7 mouse cellular contexts compared by ENCODE assay signal in genomic region chr12:25027416-25027815, GRCm38 (mm10). TPM values are rescaled to one million over a fixed set of nuclear protein-coding genes. Genes with fewer than 3 reads are reported as not detected.
DNase-seq lines count a peak whose midpoint lies in the region; ATAC-seq and TF ChIP-seq lines count a peak whose summit lies in the region.

No protein-coding gene starts in this region.

- no peak overlapping the region for H3K4me2 ChIP-seq in CH12.LX (ENCODE audit: insufficient read depth, low read depth, poor library complexity, severe bottlenecking)
- H3K4me2 ChIP-seq in intestine, postnatal 0 days (replicated peaks; ENCODE audit: low read depth) = no peak overlapping the region

- in situ Hi-C loops in CH12.LX (cut with MboI; ENCODE audit: low pct_ligation_motif_present, low pct_unique_long_range_greater_than_20kb, low sequenced_read_pairs) = no loop called here
- in situ Hi-C loops in Patski (cut with MboI; ENCODE audit: low pct_unique_long_range_greater_than_20kb) = loop anchor here (5.0 to 10.0 kb wide), 2 partner anchors 65 to 1047 kb away; no protein-coding TSS in a partner anchor

- TF ChIP-seq EP300 in CH12.LX (IDR thresholded peaks at IDR 0.05; ENCODE audit: low read length) = no peak

- H3K27ac ChIP-seq in CH12.LX (ENCODE audit: insufficient read depth, low read depth) = no peak overlapping the region
- H3K27ac ChIP-seq in intestine, postnatal 0 days (ENCODE audit: low read depth, low read length) = no peak overlapping the region

- CTCF ChIA-PET in Patski (lab: Charles Lee) = interaction anchor here (0.8 kb wide), 1 partner anchor 69 kb away, joined by 3 read pairs; the partner anchor contains the start of gene Id2

- TF ChIP-seq RAD21 in CH12.LX (IDR thresholded peaks at IDR 0.05; ENCODE audit: low read depth, low read length) = peak; percentile 81

- no peaks in the 10 kb centered on the region for H3K4me1 ChIP-seq in CH12.LX (ENCODE audit: control insufficient read depth in 1 of 2, insufficient read depth in 2 of 2)
- no peaks in the 10 kb centered on the region for H3K4me1 ChIP-seq in intestine, postnatal 0 days (replicated peaks; ENCODE audit: control insufficient read depth, insufficient read depth, low read length)
- H3K4me1 ChIP-seq in lung, adult 2 months (ENCODE audit: control insufficient read depth, insufficient read depth, low read length) = no peaks in the 10 kb centered on the region; the same call in 1 of the 2 replicates

- H3K4me3 ChIP-seq in CH12.LX (replicated peaks in 1 of 3; ENCODE audit: low read depth in 2 of 3, low read length in 2 of 3, poor library complexity in 1 of 3) = no peak overlapping the region
- no peak overlapping the region for H3K4me3 ChIP-seq in intestine, postnatal 0 days (ENCODE audit: low read depth, low read length)
- no peak overlapping the region for H3K4me3 ChIP-seq in lung, adult 2 months (replicated peaks; ENCODE audit: extremely low read depth, low read depth, low read length)

- POLR2A ChIA-PET in Patski (lab: Charles Lee) = no interaction called here

- H3K36me3 ChIP-seq in CH12.LX (replicated peaks in 1 of 2; ENCODE audit: control insufficient read depth in 1 of 2, insufficient read depth in 1 of 2, low read length in 1 of 2) = peaks cover 28 to 73% of the 10 kb centered on the region in 2 experiments
- peaks cover 44% of the 10 kb centered on the region for H3K36me3 ChIP-seq in intestine, postnatal 0 days (ENCODE audit: control insufficient read depth, insufficient read depth)

- no peaks in the 10 kb centered on the region for H3K79me2 ChIP-seq in CH12.LX (replicated peaks; ENCODE audit: control insufficient read depth, extremely low read depth, insufficient read depth, poor library complexity, severe bottlenecking)

- H3K9me3 ChIP-seq in CH12.LX (replicated peaks; ENCODE audit: low read length) = no peaks in the 10 kb centered on the region
- H3K9me3 ChIP-seq in intestine, postnatal 0 days (ENCODE audit: control insufficient read depth) = no peaks in the 10 kb centered on the region

- 34% methylated on average over 2 of the region's 2 CpGs for WGBS in intestine, postnatal 0 days
- 42% methylated on average over 2 of the region's 2 CpGs for WGBS in lung, adult 2 months

- TF ChIP-seq CTCF in CH12.LX (conservative IDR thresholded peaks at IDR 0.05 in 1 of 2, IDR thresholded peaks at IDR 0.05 in 1 of 2; ENCODE audit: low read depth in 2 of 2, low read length in 2 of 2) (peak; percentile 74 to 78), Patski (IDR thresholded peaks at IDR 0.05) (peak; percentile 84)
- peak; percentile 87 for TF ChIP-seq CTCF in intestine, postnatal 0 days (IDR thresholded peaks at IDR 0.05; ENCODE audit: low read depth)
- peak; percentile 46; the same call in 1 of the 2 replicates for TF ChIP-seq CTCF in lung, adult 2 months (IDR thresholded peaks at IDR 0.05; ENCODE audit: insufficient read depth, low read length)

- dilution Hi-C loops in CH12.LX (cut with MboI; ENCODE audit: extremely low pct_ligation_motif_present, extremely low pct_unique_long_range_greater_than_20kb, low sequenced_read_pairs) = no loop called here

- no peaks in the 10 kb centered on the region for H3K27me3 ChIP-seq in CH12.LX (replicated peaks)
- H3K27me3 ChIP-seq in Patski = no peaks in the 10 kb centered on the region
- no peaks in the 10 kb centered on the region for H3K27me3 ChIP-seq in intestine, postnatal 0 days (replicated peaks; ENCODE audit: control insufficient read depth, insufficient read depth, low read length)

- no peak for ATAC-seq in Patski
- peak; percentile 16; the same call in 1 of the 2 replicates for ATAC-seq in intestine, postnatal 0 days

- no peak for TF ChIP-seq POLR2A in CH12.LX (IDR thresholded peaks at IDR 0.05; ENCODE audit: low read depth, low read length)
- no peak for TF ChIP-seq POLR2A in lung, adult 2 months (IDR thresholded peaks at IDR 0.05; ENCODE audit: borderline replicate concordance, extremely low read depth, low read depth, low read length)

- H3K9ac ChIP-seq in CH12.LX (ENCODE audit: insufficient read depth, low read depth) = no peak overlapping the region
- H3K9ac ChIP-seq in intestine, postnatal 0 days (ENCODE audit: low read depth, low read length) = no peak overlapping the region

- DNase-seq in CH12.LX (ENCODE audit: extremely low read depth) = peak; percentile 62
- DNase-seq in Patski (ENCODE audit: low read depth, low spot score) = no peak
- peak; percentile 80 to 82 for DNase-seq in cerebellum, postnatal 10 days
- DNase-seq in frontal cortex, postnatal 25 days (ENCODE audit: low spot score in 2 of 2) = peak; percentile 57 to 63
- peak; percentile 41 for DNase-seq in lung, adult 2 months
- DNase-seq in retina, adult 2 months (ENCODE audit: low read depth, low spot score) = peak; percentile 25

TF ChIP-seq in CH12.LX, 34 proteins besides CTCF, POLR2A, EP300 and RAD21:
- no peak for TF ChIP-seq ZC3H11A (IDR thresholded peaks at IDR 0.05; ENCODE audit: low read depth, low read length)
- peak; percentile 35; the same call in 1 of the 2 replicates for TF ChIP-seq JUND (conservative IDR thresholded peaks at IDR 0.05; ENCODE audit: low read depth, low read length)
- TF ChIP-seq SMC3 (IDR thresholded peaks at IDR 0.05; ENCODE audit: low read depth, low read length) = peak; percentile 60
- TF ChIP-seq TBP (conservative IDR thresholded peaks at IDR 0.05; ENCODE audit: low read depth, low read length) = no peak
- no peak for TF ChIP-seq MXI1 (IDR thresholded peaks at IDR 0.05; ENCODE audit: low read depth, low read length)

RNA-seq across cellular contexts. Expression of gene Kidins220, which starts 52.7 kb away (rescaled TPM):
- total RNA-seq in CH12.LX (2012; rRNA removed) = 39.4 and 39.5 TPM in 2 replicates
- total RNA-seq in CH12.LX (2014; rRNA removed) = 32.4 and 40.3 TPM in 2 replicates
- 47.8 and 67.6 TPM in 2 replicates for polyA plus RNA-seq in CH12.LX (2012; ENCODE audit: insufficient read length, low read depth)
- 77.1 TPM for polyA plus RNA-seq in Patski (2021)
- polyA plus RNA-seq in intestine, postnatal 0 days (2015; fragmentation: Nextera tagmentation; extraction: Ambion mirVana) = 17.2 and 18.6 TPM in 2 replicates
- polyA plus RNA-seq in lung, adult 2 months (2012; rRNA removed) = 37.8 and 56.5 TPM in 2 replicates
